Mouse (Mus musculus) c-Kit-positive CD71-negative TER-119-negative erythroid progenitor cells, embryonic 14.5 days (primary cell): ENCODE measurements around the gene Ace3.
A peak's percentile ranks its signal among the peaks of the same experiment; 100 is the strongest.
"Not testable (repeated sequence)": the region's sequence is repeated elsewhere in the genome, so short reads cannot be mapped to it uniquely, and the experiment has no call there.

Experiments used
- DNase-seq: peaks from one replicate; pipeline ENCODE4 v3.0.0-alpha.2; 2013; ENCODE audit warnings: low read depth

Gene Ace3

DNA sequence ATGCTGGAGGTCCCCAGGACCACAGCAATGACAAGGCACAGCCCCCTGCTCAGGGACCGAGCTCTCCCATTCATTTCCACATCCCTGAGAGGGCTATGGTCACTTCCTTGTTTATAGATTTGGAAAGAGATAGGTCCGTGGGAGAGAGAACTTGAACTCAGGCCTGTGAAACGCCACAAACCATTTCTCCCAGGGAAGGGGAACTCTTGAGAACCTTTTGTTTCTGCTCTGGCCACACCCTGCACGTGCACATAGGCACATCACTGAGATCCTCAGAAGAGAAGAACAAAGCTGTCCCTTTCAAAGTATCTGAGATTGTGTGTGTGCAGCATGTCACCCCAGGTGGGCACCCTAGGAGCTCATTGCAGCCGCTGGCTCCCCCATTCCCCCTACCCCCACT lies 15.8 kb upstream of the Ace3 start:
- no peak for DNase-seq

DNA sequence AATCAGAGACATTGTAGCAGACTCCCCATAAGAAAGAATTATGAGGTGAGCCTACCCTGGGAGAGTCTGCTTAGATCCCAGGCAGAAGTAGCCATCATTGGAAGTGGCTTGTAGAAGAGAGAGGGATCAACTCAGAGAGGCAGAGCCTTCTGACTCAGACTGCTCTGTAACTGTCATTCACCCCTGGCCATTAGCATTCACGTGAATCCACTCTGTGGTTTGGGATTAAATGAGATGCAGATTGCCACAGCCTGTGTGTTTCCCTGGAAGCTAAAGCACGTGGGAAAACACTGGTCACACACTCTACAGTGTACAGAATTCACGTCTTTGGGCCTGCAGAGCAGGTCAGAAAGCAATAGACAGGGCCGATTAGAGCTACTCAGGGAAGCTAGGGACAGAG lies 10.0 kb upstream of the Ace3 start:
- no peak for DNase-seq

DNA sequence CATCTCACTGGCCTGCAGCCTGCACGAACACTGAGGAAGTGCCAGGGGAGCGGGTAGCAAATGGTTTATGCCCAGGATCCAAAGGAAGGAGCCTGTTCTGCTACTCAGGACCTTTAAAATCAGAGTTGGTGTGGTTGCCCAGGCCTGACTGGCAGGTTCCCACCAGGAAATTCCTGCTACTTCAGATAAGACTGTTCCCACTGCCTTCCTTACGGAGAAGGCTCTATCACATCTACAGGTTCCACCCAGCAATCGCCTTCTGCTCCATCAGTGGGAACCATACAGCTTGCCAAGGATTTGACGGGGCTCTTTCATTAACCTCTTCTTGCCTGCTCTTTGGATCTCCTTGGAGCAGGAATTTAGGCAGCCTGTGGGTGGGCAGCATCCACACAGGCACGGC lies 7.0 kb upstream of the Ace3 start:
- DNase-seq: no peak

DNA sequence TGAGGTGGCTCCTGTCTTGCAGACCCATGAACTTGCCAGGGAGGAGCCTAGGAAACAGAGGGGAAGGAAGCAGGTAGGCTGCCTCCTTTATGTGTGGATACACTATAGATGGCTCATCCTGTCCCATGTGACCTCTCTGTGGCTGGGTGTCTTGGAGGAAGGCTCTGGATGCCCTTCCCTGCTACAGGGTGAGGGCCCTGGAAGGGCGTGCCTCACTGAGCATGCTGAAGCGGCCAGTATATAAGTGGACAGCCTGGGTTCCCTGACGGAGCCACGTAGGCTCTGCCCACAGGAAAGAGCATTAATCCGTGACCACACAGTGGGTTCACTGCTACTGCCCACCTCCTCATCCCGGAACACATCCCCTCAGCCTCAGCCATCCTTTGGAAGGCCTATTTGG lies 5.0 kb upstream of the Ace3 start:
- no peak for DNase-seq

DNA sequence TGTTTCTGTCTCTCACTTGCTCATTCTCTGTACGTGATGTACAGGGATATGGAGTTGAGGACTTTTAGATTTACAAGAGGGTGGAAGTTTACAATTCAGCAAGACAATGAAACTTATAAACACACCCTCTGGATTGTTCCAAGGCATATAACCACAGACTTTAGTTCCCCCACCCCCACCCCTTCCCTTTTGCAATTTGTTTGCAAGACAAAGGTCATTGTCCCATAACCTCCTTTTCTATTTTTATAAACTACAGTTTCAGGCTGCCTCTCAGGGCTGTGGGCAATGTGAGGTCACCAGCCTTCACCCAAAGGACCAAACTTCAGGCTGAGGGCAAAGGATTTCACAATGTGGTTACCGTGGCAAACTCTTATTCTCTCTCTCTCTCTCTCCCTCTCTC lies 4.2 kb upstream of the Ace3 start:
- DNase-seq: no peak

DNA sequence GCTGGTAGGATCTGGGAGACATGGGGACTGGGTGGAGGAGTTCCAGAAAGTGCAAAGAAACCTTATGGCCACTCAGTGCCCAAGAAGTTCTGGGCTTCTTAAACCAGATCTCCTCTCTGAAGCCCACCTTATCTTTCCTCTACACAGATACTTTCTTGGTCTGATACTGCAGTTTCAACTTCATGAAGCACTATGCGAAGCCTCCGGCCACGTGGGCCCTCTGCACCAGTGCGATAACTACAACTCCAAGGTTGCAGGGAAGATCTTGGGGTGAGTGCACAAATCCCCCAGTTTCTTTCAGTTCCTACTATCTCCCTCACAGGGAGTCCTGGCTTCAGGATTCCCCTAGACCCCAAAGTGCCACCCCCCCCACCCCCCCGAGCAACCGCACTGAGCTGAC lies 5.6 kb downstream of the Ace3 start:
- no peak for DNase-seq

- peak; percentile 19 for DNase-seq
Observed at GRCm38 (mm10) chr11:106001718-106002117, 7.2 kb downstream of the Ace3 start.

DNA sequence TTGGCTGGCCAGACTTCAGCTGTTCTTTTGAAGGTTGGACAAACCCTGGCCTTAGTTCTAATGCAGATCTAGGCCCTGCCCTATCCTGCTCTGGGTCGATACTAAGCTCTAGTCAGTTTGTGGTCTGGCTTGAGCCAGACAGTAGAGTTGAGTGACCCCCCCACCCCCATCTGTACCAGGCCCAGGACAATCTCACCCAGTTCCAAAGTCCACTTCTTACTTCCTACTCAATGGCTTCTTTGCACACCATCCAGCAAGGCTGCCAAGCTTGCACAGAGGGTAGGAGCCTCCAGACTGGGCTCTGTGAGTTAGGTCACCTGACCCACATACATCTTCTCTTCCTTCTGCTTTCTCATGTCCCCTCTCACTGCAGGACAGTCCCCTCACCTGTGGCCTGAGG lies 10.1 kb downstream of the Ace3 start:
- no peak for DNase-seq

DNA sequence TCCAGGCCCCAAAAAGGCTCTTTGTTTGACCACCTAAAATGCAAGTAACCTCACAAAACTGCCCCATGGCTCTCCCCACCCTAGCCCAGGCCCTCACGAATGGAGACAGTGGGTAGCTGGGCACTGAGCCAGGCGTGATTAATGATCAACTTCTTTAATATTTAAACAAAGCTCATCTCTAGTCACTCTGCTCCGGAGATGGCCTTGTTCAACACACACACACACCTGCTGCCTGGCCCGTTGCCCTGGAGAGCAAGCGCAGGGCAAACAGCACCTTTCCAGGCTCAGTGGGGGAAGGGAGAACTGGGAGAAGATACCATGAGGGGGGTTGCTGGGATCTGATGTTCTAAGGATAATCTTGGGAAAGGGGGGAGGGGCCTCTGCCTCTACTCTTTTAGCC lies 11.5 kb downstream of the Ace3 start:
- no peak for DNase-seq

- peak; percentile 71 for DNase-seq
Observed at GRCm38 (mm10) chr11:106007821-106008220, 13.3 kb downstream of the Ace3 start, which contains the start of gene Kcnh6. Kcnh6 (plus strand) TSS chr11:106008124.

DNA sequence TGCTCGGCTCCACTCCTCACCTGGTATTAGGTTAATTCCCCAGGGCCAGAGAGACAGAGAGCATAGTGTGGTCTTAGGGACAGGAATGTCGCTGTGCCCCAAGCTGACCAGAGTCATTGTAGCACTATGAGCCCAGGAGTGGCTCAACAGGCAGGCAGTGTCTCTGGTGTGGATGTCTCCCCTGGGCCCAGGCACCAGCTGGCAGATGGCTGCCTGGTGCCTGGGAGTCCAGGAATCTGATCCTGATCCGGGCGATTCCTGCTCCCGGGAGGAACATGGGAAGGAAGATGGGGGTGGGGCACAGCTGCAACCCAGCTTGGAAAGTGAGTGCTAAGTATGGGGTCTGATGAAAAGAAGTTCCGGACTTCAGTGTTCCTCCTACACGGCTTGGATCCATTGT lies 18.2 kb downstream of the Ace3 start:
- DNase-seq: no peak

- DNase-seq: no peak
Observed at GRCm38 (mm10) chr11:106013556-106014225, 19.2 kb downstream of the Ace3 start.

GRCm38 (mm10) chr11:106016440-106016839 lies 22.0 kb downstream of the Ace3 start:
- DNase-seq: no peak

DNA sequence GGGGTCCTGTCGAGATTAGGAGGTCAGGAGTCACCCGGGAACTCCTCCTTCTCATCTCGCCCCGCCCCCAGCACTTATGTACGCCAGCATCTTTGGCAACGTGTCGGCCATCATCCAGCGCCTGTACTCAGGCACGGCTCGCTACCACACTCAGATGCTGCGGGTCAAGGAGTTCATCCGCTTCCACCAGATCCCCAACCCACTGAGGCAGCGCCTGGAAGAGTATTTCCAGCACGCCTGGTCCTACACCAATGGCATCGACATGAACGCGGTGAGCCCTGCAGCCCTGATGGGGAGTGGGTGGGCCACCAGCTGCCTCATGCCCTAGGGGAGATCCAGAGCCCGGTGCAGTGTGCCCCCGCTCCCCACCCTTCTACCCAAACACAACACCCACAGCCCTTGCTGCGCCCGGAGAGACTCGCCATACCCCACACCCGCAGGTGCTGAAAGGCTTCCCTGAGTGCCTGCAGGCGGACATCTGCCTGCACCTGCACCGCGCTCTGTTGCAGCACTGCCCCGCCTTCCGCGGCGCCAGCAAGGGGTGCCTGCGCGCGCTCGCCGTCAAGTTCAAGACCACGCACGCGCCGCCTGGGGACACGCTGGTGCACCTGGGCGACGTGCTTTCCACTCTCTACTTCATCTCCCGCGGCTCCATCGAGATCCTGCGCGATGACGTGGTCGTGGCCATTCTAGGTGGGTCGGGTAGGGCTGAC lies 25.7 kb downstream of the Ace3 start:
- no peak for DNase-seq

GRCm38 (mm10) chr11:106025774-106026173 lies 31.3 kb downstream of the Ace3 start:
- DNase-seq: no peak

DNA sequence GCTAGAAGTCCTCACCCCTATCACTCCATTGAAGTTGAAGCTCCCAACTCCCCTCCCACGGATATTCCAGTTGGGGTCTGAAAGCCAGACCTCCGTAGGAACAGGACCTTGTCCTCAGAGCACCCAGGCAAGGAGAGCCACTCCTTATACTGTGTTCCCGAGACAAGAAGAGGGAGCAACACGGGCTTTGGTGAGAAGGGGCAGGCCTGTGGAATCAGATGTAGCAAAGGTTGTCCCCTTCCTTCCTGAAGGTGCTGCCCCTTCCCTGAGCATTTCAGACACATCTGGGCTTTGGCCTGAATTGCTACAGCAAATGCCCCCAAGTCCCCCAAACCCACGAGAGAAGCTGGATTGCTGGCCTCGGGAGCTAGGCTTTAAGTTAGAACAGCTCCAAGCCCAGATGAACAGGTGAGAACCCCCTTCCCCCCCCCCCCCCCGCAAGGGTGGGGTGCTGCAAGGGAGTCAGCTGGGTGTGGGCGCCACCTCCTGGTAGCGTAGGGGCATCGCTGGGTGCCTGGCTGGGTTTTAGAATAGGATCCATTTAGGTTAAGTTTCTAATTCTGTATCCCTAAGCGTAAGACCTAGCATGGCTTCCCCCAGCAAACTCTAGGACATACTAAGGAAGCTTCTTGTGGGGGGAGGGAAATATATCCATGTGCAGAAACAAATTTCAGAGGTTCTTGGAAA lies 32.1 kb downstream of the Ace3 start:
- peak; percentile 26 for DNase-seq

DNA sequence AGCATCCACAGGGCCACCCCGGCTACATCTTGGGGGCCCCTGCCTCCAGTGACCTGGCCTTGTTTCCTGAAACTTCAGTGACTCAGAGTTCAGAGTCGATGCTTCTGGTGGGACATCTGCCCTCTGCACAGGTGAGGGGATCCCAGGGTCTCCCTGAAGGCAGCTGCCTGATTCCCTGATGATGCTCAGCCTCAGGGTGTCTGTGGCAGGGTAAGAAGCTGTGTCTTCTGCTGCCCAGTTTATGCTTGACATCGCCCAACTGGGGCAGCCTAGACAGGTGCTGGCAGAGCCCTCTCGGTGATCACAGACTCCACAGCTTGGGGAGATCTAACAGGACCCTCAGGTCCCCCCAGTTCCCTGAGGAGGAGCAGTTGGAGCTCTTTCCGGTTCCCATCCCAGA lies 33.1 kb downstream of the Ace3 start:
- no peak for DNase-seq

DNA sequence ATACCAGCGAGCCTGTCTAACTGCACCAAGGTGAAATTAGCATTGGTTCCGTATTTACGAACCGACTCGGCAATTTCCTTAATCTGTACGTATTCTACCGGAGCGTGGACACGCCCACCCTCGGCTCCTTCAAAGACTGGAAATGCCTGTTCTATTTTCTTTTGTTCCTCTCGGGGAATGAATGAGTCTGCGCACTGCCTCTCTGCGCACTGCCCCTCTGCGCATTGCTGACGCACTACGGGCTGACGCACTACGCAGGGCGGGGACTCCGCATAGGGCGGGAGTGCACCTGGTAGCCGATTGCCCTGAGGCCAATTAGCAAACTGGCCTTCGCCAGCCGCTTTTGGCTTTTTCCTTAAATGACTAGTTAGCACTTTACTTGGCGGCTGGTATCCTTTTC lies 37.6 kb downstream of the Ace3 start:
- DNase-seq: not testable (repeated sequence)

- DNase-seq: no peak
Observed at GRCm38 (mm10) chr11:106033491-106033919, 39.0 kb downstream of the Ace3 start.

DNA sequence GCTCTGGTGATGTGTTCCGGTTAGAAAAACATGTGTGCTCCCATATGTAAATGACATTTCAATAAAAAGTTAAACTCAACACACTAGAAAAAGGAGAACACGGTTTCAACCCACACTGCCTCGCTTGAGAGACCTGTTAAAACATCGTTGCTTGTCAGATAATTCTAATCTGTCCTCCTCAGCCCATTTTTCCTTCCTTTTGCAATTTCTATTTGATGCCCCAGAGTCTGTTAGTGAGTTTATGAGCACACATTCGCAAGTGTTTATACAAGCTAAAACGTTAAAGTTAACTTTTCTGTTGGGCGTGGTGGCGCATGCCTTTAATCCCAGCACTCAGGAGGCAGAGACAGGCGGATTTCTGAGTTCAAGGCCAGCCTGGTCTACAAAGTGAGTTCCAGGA lies 40.5 kb downstream of the Ace3 start:
- no peak for DNase-seq

- DNase-seq: peak; percentile 99
Observed at GRCm38 (mm10) chr11:106036548-106037417, 42.3 kb downstream of the Ace3 start, which contains the start of gene Dcaf7. Dcaf7 (plus strand) TSS chr11:106036872.

DNA sequence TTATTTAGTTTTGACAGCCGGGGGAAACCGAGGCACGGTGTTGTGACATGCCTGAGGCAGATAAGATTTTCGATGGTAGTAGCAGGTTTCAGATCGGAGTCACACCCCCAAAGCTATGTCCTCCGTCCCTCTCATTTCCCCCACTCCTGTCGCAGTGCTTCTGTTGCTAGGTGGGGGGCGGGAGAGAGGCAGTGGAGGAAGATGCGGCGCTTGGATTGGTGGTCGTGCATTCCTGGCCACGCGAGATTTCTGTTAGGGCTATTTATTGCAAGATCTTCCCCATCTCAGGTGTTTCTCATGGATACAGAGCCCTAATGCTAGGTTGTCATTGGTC lies 42.9 kb downstream of the Ace3 start:
- DNase-seq: peak; percentile 39
